Mouse (Mus musculus) lung, adult 18-20 months (tissue): ENCODE measurements around the gene Prkg2.
A peak's percentile ranks its signal among the peaks of the same experiment; 100 is the strongest.

Experiments used
- DNase-seq, 2 experiments: peaks; one replicate each; pipeline ENCODE4 v3.0.0; 2022; ENCODE audit warnings: mixed read lengths in 2 of 2

The Prkg2 gene

GRCm38 (mm10) chr5:99036596-99037441 lies at the start of gene Prkg2:
Prkg2 (minus strand) TSS chr5:99037351.
- peak in 1 of 2 experiments; percentile 6 for DNase-seq

DNA sequence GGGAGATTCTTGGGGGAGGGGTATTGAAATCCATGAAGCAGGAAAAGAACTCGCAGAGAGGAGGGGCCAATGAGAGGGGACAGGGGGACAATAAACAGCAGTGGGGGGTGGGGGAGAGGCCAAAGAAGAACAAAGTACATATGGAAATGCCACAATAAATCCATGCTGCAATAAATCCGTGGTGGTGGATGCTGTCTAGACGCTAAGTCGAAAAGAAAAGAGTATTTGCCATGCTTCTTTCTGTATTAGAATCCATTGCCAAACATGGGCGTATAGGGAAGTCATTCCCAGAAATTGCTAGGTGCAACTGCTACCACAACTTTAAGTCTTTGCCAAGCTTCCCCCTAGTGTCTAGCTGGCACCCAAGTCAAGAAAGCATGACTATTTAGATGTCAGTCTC lies 46.8 kb upstream of the Prkg2 start:
- DNase-seq: no peak

- DNase-seq: no peak
Observed at GRCm38 (mm10) chr5:99078375-99078774, 41.2 kb upstream of the Prkg2 start.

DNA sequence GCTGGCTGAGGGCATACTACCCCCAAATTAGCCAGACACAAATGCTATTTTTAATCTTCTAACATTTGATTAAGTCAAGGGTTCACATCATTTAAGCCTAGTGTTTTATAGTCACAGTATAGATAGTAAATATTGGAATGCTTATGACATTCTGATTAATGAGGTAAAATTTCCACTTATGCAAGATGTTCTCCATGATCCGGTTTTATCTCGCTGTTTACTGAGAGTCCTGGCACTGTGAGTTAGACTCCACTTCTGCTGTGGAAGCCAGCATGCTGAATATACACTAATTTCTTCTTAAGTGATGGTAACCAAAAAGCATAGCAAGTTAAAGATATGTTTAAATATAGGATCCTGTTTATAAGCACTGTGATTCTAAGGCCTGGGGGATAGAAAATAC lies 31.2 kb upstream of the Prkg2 start:
- DNase-seq: no peak

GRCm38 (mm10) chr5:99062582-99062981 lies 25.4 kb upstream of the Prkg2 start:
- DNase-seq: no peak

DNA sequence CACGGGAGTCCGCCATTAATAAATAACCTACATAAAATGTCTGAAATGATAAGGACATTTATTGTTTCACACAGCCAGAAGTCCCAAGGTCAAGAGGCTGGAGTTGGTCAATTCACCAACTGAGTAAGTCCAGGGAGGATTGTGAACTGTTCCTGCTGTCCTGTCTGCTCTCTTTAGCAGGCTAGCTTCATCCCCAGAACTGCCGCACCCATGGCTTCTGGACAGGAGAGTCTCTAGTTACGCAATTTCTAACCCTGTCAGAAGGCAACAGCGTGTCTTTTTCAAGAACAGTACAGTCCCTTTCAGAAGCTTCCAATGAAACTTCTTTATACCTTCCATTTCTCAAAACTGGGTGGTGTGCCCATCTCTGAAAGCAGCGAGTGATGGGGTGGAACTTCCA lies 1.9 kb upstream of the Prkg2 start:
- peak; percentile 9 to 10 for DNase-seq

DNA sequence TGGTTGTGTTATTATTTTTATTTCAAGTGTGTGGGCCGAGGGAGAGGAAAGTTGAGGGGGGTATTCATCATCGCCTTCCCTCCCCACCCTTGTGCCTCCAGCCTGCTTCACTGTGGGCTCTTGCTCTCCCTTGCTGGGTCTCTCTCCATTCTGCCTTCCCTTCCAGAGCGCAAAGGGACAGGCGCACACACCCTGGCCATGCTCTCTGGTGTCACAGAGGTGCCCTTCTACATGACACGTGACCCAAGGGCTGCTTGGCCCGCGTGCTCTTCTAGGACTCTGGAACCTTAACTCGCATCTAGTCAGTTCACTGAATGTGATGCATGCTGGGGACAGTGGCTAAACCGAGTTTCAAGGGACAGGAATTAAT lies 276 bp upstream of the Prkg2 start:
- no peak for DNase-seq

DNA sequence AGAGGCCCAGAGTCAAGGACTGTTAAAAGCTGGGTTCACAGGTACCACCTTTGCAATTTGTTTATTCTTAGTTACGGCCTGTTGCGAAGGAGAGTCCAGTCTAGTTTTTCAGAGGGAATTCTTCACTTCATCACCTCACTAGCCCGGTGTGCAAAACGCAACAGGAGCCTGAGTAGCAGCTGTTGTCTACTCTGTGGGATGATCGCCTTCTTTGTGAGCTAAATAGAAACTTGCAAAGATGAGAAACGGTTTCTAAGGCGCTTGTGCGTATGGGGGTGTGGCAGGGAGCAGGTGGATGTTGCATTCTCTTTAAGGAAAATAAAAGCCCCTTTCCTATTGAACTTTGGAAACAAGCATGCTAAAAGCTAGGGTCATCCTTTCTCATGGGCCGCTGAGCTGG lies 1.2 kb downstream of the Prkg2 start:
- DNase-seq: no peak

DNA sequence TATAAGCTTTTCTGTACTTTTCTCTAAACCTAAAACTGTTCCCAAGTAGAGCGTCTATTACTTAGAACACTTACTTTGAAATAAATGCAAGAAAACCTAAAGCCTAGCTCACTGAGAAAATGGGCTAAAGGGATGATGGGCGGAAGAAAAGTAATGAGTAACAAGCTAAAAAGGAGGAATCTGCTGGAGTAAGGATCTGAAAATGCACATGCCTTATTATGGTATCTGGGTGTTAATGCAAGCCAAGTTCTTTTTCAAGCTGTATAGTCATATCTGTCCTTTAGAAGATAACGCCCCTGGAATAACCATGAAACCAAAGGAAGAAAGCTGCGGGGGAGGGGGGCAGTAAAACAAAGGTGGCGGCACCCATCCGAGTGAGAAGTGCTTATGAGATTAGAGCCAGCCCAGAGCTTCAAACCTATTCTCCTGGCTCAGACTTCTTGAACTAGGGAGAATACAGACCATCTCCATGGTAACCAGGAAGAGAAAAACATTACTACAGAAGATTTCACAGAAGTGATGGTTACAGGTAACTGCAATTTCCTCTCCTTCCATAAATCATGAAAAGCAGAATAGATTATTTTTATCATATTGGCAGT lies 5.5 kb downstream of the Prkg2 start:
- DNase-seq: no peak

DNA sequence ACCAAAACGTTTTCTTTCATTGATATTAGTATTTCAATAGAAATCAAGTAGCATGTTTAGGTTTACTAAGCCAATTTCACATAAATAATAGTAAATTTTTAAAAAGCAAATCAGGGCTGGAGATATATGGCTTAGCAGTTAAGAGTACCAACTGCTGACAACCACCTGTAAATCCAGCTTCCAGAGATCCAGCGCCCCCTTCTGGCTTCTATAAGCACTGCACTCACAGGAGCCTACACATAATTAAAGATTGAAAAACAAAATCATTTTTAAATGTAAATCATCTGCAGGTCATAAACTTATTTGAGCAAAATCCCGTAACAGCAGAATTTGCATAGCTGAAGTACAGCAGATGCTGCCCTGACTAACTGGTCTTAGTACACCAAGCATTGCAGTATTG lies 10.8 kb downstream of the Prkg2 start:
- no peak for DNase-seq

- DNase-seq: no peak
Observed at GRCm38 (mm10) chr5:99019709-99020108, 17.4 kb downstream of the Prkg2 start.

- DNase-seq: no peak
Observed at GRCm38 (mm10) chr5:99015140-99015539, 22.0 kb downstream of the Prkg2 start.

GRCm38 (mm10) chr5:99010448-99011151 lies 26.6 kb downstream of the Prkg2 start:
- no peak for DNase-seq

DNA sequence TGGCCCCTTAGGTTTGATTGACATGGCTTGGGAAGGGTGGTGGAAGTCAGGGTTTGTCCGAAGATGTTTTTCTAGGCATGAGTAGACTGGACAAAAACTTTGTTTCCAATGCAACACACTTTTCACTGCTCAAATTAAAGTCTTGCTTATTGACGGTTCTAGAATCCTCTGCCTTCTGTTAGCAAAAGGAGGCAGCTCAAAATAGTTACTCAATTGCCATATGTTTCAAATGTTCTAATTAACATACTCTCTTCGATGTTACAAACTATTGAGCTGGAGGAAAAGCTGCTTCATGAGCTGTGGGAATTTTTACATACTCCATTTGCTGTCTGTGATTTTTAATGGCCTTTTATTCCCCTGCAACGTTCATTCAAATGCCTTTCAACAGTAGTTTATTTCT lies 39.0 kb downstream of the Prkg2 start:
- DNase-seq: no peak

- DNase-seq: peak; percentile 20 to 41
Observed at GRCm38 (mm10) chr5:98995767-98996166, 41.4 kb downstream of the Prkg2 start.

- no peak for DNase-seq
Observed at GRCm38 (mm10) chr5:98991600-98991999, 45.6 kb downstream of the Prkg2 start.

DNA sequence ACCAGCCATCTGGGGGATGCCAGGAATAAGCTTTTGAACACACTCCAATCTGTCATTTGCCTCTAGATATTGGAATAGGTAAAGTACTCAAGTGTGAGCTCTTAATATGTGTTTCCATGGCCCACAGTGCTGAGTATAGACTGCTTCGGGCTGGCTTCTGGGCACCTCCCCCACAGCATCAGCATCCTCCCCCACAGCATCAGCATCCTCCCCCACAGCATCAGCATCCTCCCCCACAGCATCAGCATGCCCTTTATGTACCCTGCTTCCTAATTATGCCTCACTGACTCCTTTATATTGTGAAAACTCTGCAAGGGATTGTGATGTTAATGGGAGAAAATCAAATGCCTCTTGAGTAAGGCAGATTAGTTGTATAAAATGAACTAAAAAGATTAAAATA lies 49.5 kb downstream of the Prkg2 start:
- no peak for DNase-seq

- no peak for DNase-seq
Observed at GRCm38 (mm10) chr5:98987116-98987515, 50.0 kb downstream of the Prkg2 start.

GRCm38 (mm10) chr5:98986459-98986858 lies 50.7 kb downstream of the Prkg2 start:
- no peak for DNase-seq

DNA sequence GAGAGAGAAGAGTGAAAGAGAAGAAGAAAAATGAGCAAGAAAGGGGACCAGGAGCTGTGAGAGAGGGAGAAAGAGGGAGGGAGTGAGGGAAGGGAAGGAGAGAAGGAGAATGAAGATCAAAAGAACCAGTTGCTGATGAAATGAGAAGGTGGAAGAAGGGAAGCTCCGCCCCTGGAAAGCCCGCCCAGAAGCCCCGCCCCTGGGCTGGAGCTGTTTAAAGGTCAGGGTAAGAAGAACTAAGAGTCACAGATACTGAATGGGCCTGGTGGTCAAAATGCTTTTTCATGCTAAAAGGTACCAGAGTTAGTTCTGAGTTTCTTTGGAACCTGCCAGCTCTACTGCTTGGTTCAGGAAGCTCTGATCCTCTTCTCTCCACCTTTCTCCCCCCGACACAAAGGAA lies 51.1 kb downstream of the Prkg2 start:
- DNase-seq: no peak

DNA sequence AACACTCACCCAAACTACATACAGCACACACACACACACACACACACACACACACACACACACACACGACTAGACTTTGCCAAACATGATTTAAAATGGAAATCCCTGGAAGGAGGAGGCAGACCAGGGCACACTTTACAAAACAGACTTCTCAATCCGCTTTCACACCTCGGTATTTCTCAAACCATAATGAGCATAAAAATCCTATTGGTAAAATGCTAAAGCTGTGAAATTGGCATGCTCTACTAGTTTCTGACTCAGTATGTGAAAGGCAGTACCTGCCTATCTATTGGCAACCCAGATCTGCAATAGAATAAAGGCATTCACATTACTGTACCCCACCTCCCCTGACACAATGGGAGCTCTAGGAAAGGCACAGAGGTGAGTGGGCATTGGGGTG lies 52.1 kb downstream of the Prkg2 start:
- no peak for DNase-seq

GRCm38 (mm10) chr5:98981304-98981703 lies 55.8 kb downstream of the Prkg2 start:
- DNase-seq: no peak

- DNase-seq: no peak
Observed at GRCm38 (mm10) chr5:98978316-98978715, 58.8 kb downstream of the Prkg2 start.
